Mouse (Mus musculus) spleen, postnatal 14 days (tissue): ENCODE measurements around the gene Nat8l.
"Not testable (repeated sequence)": the region's sequence is repeated elsewhere in the genome, so short reads cannot be mapped to it uniquely, and the experiment has no call there.

ENCODE experiments used
- DNase-seq, 2 experiments: peaks; one replicate each; pipeline ENCODE4 v3.0.0; 2021 to 2022; ENCODE audit warnings: low spot score in 2 of 2

Gene Nat8l

DNA sequence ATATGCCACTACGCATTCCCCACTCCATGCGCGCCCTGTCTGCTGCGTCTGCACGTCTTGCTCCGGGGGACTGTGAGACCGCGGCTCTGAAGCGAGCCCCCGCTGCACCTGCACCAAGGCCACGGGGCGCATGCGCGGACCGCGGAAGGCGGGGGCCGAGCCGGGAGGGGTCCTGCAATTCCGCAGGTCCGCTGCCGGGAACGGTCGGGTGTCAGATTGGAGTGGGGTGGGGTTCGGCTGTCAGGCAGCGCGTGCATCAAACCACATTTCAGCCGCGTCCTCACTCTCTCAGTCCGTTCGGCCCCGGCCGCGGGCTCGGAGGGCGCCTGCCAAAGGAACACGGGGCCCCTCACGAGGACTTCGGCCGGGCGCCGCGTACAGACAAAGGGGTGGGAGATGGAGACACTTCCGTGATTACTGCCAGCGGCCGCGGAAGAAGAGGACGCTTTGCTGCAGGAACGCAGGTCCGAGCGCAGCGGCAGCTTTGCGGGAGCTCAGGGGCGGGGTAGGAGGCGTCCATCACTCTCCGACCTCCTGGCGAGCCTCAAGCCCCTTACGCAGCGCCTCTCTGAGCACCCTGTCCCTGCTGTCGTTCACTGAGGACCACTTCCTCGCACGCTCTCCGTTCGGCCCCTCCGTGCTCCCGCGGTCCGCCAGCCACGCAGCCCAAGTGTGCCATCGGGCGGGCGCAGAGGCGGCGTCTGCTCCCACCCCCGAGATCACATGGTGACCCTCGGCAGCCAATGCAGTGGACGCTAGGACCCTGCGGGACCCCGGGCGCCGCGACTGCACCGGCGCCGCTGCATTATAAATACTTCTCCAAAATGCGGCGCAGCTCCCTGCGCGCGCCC, at the start of gene Nat8l:
Gene Nat8l, plus strand, starts transcription at position 142 of the 851 bp plus-strand sequence.
- DNase-seq: peak in 1 of 2 experiments; percentile 34

DNA sequence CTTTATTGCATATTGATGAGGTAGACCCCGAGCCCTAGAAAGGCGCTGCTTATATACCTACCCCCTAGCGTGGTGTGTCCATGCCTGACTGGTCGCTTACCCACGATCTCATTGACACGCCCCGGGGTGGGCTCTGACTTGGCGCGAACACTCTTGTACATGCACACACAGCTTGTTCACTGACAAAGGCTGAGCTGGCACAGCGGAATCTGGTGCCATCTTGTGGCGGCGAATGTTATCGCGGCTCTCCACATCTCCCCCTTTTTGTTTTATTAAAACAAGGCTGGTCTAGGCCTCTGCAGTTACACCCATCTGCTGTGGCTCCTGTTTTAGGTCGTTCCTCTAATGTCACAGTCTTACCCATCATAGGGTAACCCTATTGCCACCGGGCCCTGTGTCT, 48.7 kb upstream of the Nat8l start:
- not testable (repeated sequence) for DNase-seq

DNA sequence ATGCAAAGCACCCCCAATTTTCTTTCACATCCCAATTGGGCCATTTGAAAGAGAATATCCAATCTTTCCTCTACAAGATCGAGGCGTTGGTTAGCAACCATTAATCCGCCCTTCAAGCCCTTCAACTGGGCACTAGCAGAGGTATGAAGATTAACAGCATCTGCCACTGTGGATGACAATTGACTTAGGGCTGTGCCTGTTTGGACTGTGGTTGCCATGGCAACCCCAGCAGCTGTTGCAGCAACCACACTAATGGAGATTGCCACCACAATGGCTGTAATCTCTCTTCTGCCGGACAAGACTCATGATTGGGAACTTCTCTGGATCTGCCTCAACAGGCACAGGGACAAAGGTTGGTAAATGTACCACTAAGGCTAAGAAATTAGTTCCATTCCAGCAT, 47.5 kb upstream of the Nat8l start:
- no peak for DNase-seq

DNA sequence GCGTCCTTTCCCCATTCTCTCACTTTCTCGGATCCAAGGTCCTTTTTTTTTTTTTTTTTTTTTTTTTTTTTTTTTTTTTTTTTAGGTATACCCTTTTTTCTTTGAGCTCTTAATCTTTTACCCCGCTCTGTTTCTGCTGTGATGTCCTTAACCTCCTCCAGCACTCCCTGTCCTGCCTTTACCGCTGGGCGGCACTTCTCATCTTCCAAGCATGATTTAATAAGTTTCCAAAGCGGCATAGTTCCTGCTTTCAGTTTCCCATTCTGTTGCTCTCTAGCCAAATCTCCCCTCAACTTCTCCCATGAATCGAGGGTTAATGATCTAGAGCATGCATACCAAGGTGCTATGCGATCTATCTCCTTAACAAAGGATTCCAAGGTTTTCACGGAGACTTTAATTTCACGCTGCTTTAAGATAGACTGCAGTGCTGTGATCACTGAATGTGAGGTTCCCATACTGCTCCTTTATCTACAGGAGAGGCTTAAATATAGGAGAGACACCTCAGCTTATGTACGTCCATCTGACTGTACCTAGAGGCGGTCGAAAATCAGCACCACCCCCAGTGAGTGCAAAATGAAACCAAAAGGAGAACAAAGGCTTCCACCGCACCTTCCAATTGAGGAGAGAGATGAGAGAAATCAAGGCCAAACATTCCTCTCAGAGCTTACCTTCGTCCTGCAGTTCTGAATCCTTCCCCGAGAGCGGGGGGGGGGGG, 42.2 kb upstream of the Nat8l start:
- DNase-seq: no peak

DNA sequence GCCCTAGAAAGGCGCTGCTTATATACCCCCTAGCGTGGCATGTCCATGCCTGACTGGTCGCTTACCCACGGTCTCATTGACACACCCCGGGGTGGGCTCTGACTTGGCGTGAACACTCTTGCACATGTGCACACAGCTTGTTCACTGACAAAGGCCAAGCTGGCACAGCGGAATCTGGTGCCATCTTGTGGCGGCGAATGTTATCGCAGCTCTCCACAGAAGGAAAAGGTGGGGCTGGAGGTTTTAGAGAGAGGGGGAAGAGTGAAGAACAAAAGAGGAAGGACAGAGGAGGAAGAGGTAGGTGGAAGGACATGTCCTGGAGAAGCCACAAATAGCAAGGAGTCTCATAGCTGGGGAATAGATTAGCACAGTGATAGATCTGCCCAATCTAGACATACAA, 41.4 kb upstream of the Nat8l start:
- DNase-seq: peak; percentile 50 to 70

DNA sequence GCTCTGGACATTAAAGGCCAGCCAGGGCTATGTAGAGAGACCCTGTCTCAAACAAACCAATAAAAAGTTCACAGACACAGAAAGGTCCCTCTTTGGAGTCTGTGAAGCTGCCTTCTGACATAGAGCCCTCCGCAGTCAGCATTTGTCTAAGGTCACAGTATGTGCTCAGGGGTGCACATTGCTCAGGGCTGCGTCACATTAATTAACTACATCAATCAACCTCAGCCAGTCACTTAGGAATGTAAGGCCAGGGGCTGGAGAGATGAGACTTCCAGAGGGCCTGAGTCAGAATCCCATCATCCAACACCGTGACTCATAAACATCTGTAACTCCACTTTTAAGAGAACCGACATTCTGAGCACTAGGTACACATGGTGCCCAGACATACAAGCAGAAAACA, 39.9 kb upstream of the Nat8l start:
- no peak for DNase-seq

DNA sequence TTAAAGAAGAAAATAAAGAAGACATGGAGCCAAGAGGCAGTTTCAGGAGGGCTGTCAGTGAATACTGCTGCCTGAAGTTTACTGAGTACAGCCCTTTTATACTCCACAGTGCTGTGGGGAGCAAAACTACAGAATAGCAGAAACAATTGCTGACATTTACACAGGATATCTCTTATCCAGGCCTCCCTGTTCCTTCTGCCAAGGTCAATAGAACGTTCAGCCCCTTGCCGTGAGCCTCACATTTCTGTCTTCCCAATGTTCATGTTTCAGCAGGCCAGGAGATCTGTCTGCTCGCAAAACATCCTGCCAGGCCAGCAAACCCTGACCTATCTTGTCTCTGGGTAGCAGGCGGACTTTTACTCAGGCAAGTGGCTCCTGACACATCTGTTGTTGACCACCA, 36.4 kb upstream of the Nat8l start:
- no peak for DNase-seq

DNA sequence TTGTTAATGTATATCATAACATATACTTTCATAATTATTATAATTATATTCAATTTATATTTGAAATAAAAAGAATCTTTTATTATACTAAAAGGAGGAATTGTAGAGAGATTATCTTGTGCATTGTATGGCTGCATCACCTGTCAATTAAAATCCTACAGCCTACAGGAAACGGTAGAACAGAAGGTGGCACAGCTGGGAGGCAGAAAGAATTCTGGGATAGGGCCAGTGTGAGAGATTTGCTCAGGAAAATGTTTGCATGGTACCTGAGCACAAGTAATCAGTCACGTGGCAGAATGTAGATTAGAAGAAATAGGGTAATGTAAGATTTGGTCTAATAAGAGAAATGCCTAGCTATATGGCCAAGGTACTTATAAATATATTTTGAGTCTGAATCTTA, 21.0 kb upstream of the Nat8l start:
- no peak for DNase-seq

DNA sequence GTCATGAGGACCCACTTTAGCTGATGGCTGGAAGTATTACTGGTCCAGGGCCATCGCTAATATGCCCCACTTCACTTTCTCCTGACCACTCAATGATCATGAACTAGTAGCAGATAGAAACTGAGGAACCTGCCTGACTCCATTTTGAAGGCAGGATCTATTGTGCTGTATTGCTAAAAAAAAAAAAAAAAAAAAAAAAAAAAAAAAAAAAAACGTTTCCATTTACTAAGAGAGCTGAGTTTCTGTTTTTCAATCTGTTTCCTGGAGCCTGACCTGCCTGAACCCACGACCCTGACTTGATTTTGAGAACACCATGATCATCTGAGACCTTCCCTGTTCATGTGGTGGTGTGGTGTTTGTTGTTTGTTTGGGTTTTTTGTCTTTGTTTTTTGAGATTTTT, 19.5 kb upstream of the Nat8l start:
- no peak for DNase-seq

DNA sequence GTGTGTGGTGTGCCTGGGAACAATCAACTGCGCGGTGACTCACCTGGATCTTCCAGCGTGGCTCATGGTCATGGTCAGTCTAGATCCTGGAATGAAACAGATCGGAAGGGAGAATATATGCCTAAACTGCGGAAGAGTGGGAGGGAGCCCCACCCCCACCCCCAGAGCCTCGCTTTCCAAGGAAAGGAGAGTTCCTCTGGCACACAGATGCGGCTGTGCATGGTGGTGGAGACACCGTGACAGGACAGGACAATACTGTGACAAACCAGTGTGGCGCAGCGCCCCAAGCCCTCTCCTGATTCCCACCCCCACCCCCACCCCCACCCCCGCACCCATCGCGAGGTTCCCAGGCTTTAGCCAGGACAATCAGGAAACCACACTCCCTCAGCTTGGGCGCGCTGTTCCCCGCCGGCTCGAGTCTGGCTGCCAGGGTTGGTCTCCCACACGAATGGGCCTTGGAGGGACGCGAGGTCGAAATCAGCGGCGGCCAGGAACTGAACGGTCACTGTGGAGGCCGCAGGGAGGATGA, 13.0 kb upstream of the Nat8l start:
- DNase-seq: no peak

DNA sequence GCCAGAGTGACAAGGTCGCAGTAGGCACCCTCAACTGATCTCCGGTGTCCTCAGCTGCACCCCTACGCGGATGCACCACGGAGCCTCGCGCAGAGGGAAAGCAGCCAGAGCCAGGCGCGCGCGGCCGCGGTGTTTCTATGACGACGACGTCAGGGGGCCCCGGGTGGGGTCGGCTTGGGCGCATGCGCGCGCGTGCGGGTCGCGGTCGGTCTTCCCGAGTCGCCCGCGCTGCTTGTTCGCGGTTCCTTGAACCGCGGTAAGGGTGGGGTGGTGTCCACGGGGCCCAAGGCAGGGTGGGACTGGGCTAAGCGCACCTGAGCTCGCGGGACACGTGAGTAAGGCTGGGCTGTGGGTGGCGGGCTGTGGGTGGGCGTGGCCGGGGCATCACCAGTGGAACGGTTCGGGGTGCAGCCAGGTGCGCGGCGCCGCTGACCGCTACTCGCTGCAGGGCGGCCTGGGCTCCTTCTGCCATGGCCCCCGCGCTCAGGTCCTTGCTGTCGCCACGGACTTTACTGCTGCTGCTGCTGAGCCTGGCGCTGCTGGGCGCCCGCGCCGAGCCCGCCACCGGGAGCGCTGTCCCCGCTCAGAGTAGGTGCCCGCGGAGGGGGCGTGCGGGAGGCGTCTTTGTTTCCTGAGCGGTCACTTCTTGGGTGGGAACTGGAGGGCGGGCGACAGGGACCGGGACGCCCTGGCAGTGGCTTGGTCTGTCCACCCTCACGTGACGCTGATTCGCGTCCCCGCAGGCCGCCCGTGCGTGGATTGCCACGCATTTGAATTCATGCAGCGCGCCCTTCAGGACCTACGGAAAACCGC, 12.3 kb upstream of the Nat8l start, which contains the start of gene Gm1673:
Gene Gm1673, plus strand, starts transcription at position 125 of the 813 bp plus-strand sequence.
- DNase-seq: peak; percentile 35 to 53

DNA sequence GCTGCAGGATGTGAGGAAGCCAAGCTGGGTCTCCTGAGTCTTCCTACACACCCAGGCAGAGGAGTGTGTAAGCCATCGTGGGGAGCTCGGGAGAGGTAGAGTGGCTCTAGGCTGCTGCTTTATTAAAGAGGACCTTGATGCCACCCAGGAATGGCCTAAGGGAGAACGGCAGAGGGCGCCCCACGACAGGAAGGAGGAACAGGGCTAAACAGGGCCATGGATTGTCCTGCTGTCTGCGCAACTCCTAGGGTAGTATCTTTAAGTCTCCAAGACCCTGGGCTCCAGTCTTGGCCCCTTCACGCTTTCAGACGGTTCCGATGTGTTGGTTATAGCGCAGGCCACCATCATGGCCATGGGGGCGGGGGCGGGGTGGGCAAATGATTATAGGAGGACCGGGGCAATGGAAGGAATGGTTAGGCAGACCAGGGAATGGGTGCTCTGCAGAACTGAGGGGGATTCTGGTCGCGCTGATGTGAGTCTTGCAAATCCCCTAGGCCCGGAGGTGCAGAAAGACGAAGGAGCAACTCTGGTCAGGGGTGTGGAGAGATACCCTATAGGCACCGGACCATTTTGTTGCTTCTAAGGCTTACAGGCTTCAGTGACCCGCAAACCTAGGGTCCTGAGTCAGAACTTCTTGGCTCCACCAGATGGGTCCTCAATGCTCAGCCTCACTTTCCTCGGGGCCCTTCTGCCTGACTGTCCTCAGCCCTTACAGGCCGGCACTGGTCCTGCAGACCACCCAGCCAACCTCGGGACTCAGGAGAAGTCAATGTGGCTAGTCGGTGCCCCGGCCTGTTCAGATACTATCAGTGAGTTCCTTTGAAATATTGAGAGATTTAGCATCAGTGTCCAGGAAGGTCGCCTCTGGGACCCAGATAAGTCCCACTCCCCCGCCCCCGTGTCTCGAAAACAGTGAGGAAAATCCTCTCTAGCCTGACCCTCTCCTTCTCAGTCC, 836 bp upstream of the Nat8l start:
- no peak for DNase-seq

DNA sequence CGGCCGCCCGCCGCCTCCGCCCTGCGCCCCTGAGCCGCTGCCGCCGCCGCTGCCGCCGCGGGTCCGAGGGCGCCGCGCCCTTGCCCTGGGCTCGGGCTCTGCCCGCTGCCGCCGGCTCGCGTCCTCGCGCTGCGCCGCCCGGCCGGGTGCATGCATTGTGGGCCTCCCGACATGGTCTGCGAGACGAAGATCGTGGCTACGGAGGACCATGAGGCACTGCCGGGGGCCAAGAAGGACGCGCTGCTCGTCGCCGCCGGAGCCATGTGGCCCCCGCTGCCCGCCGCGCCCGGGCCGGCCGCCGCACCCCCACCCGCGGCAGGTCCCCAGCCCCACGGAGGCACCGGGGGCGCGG, 886 bp downstream of the Nat8l start:
- DNase-seq: no peak

DNA sequence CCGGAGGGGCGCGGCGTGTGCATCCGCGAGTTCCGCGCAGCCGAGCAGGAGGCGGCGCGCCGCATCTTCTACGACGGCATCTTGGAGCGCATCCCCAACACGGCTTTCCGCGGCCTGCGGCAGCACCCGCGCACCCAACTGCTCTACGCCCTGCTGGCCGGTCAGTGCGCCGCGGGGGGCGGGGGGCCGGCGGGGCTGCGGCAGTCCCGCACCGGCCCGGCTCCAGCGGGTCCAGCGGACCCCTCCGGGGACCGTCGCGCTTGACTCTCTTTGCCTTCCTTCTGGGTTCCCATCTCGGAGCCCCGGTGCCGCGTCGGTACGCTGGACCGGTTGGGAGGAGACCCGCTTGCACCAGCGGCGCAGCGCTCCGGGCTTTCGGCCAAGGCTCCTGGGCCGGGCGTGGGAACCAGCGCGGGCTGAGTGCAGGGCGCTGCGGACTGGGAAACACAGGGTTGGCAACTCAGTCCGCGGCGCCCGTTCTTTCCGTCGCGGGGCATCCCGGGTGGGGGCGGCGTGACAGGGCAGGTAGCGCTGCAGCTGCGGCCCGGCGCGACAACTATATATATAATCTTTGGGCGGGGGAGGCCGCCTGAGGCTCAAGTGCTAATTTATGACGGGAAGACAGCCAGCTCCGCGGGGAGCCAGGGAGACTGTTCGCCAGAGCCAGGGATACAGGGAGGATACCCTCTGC, 1.4 kb downstream of the Nat8l start:
- no peak for DNase-seq

DNA sequence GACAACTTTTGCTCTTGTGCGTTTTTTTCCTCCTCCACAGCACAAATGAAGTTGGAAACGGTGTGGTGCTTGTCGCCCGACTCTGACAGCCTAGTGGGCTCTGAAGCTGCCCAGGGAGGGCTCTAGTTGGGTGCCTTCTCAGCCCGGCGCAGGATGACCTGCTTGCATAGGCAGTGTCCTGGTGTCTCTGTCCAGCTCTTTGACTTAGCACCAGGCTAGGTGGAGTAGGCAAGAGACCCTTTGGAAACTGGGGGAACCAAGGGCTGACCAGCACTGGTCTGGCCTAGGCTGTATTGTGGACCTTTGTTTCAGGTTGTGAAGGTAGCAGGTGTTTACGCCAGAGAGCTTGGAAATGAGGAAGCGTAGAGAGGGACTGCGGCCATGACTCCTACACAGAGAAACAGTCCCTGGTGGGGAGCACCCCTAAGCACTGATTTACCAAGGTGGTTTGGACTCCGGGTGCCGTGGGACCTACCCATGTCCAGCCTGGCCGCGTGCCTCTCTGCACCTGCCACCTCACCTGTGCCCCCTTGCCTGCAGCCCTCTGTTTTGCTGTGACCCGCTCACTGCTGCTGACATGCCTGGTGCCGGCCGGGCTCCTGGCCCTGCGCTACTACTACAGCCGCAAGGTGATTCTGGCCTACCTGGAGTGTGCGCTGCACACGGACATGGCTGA, 2.2 kb downstream of the Nat8l start:
- no peak for DNase-seq

DNA sequence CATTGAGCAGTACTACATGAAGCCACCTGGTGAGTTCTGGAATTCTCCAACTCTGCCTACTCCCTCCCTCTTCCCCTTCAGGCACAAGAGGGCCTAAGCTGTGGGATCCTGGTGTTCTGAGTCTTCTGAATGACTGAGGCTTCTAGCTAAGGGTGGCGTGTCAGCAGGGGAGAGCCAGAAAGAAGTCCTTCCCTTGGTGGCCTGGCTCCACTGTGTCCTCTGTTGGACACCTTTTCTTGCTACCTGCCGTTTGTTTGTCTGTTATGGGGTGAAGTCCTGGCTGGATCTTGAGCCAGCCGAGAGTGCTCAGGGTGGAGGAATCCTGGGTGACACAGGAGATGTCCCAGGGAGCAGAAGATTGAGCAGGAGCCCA, 2.7 kb downstream of the Nat8l start:
- no peak for DNase-seq

DNA sequence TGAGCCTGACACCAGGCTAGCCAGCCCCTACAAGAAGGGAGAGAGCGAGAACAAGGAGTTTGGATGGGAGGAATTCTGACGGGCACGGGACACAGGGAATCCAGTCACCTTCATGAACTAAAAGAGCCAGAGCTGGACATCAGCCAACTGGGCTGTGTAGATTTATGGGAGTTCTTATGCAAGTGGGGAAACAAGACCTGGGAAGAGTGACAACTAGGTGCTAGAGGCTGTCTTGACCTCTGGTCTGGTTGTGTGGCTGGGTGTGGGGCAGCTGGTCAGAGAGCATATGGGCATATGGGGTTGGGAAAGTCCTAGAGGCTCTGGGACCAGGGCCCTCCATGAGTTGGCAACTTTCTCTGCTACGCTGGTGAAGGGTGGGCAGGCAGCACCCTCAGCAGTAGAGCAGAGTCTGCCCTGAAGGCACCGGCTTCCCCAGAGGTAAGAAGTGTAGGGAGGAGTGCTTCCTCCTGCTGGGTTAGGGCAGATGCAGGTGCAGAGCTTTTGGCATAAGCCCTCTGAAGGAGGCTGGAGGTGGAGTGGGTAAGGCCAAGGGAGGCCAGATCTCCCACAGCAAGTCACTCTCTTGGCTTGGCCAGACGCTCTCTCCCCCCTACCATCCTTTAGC, 3.8 kb downstream of the Nat8l start:
- no peak for DNase-seq

DNA sequence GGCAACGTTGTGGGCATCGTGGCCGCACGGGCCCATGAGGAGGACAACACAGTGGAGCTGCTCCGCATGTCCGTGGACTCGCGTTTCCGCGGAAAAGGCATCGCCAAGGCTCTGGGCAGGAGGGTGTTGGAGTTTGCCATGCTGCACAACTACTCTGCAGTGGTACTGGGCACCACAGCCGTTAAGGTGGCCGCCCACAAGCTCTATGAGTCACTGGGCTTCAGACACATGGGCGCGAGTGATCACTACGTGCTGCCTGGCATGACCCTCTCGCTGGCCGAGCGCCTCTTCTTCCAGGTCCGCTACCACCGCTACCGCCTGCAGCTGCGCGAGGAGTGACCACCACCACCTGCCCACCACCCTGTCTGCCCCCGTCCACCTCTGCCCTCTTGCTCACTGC, 5.0 kb downstream of the Nat8l start:
- no peak for DNase-seq

DNA sequence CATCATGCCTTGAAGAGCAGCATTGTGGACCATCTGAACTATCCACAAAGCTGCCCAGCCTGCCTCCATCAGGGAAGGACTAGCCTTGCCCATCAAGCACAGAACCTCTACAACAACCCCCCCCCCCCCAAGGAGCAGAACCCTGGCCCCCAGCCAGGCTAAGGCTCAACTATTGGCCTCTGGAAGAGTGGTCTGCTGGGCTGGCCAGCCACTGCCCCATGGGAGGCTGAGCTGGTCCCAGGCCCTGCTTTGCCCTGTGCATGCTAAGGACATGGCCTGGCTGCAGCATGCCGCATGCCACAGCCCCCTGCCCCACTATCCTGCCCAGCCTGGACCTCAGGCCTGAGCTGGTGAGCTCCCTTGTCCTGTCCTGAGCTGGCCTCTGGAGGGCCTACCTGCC, 5.6 kb downstream of the Nat8l start:
- DNase-seq: no peak
